In the genomic region with DNA sequence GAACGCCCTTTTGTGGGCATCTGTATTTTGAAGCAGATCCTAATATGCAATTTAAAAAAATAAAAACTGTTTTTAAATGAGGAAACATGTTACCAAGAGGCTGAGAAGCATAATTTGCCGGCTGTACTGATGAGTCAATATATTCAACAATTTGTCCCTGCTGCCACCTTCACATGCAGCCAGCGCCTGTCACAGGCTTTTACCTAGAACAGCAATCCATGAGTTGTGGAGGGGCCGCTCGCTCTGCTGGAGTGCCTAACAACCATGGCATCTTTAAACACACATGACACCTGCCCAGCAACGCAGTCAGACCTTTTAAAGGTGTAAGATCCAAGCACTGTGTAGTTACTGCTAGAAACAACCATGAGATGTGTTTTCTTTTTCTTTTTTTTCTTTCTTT, we compare ENCODE assay signal across 11 mouse cellular contexts.
DNase-seq lines count a peak whose midpoint lies in the region; ATAC-seq lines count a peak whose summit lies in the region.
"Had no signal": no experiment of that assay in that cellular context is flagged by ENCODE, and none has a peak within 500 bp of the region (broad histone marks: within the 10 kb centered on the region; RNA-seq: fewer than 3 reads in every experiment).

No protein-coding gene starts in this region.

- H3K4me3 ChIP-seq in midbrain, embryonic 16.5 days (ENCODE audit: low read depth, low read length) = no peak overlapping the region
- no peak overlapping the region for H3K4me3 ChIP-seq in midbrain, embryonic 14.5 days (replicated peaks; ENCODE audit: low read depth, low read length)
- H3K4me3 ChIP-seq: hindbrain, embryonic 13.5 days; kidney, embryonic 15.5 days; myocyte had no signal

- no peak for DNase-seq in frontal cortex, postnatal 14 days (ENCODE audit: low spot score in 2 of 2)
- no peak for DNase-seq in midbrain, embryonic 14.5 days
- DNase-seq in layer of hippocampus, postnatal 14 days (ENCODE audit: low spot score in 2 of 2) = peak; percentile 55 to 67
- DNase-seq in right cerebral cortex, postnatal 25 days = peak; percentile 56
- DNase-seq in spleen, postnatal 14 days (ENCODE audit: low spot score in 2 of 2) = no peak
- no peak for DNase-seq in yolk sac, embryonic 10.5 days (ENCODE audit: low spot score)

- H3K36me3 ChIP-seq in midbrain, embryonic 16.5 days (ENCODE audit: control insufficient read depth, insufficient read depth, low read length) = no peaks in the 10 kb centered on the region
- H3K36me3 ChIP-seq in midbrain, embryonic 14.5 days (ENCODE audit: control insufficient read depth, insufficient read depth, low read length) = no peaks in the 10 kb centered on the region
- H3K36me3 ChIP-seq: hindbrain, embryonic 13.5 days; kidney, embryonic 15.5 days had no signal

- no peaks in the 10 kb centered on the region for H3K9me3 ChIP-seq in midbrain, embryonic 16.5 days (replicated peaks; ENCODE audit: control insufficient read depth, low read length, poor library complexity, severe bottlenecking)
- no peaks in the 10 kb centered on the region for H3K9me3 ChIP-seq in midbrain, embryonic 14.5 days (ENCODE audit: control insufficient read depth, low read length)
- H3K9me3 ChIP-seq: hindbrain, embryonic 13.5 days; kidney, embryonic 15.5 days had no signal

- H3K9ac ChIP-seq in midbrain, embryonic 16.5 days (ENCODE audit: low read depth, low read length) = no peak overlapping the region
- no peak overlapping the region for H3K9ac ChIP-seq in midbrain, embryonic 14.5 days (replicated peaks; ENCODE audit: low read length)
- H3K9ac ChIP-seq: hindbrain, embryonic 13.5 days; kidney, embryonic 15.5 days had no signal

- H3K27me3 ChIP-seq in midbrain, embryonic 16.5 days (ENCODE audit: control insufficient read depth, insufficient read depth, low read depth, low read length) = no peaks in the 10 kb centered on the region
- H3K27me3 ChIP-seq in midbrain, embryonic 14.5 days (ENCODE audit: control insufficient read depth, insufficient read depth, low read length) = no peaks in the 10 kb centered on the region
- H3K27me3 ChIP-seq: hindbrain, embryonic 13.5 days; kidney, embryonic 15.5 days had no signal

- ATAC-seq in frontal cortex, adult (ENCODE audit: low TSS enrichment) = peak; percentile 59
- ATAC-seq in midbrain, embryonic 16.5 days = 0 out of 2 replicates have a peak, but pooled peaks have one; percentile 60
- no peak for ATAC-seq in midbrain, embryonic 14.5 days (ENCODE audit: low FRiP score, low TSS enrichment)

- no peaks in the 10 kb centered on the region for H3K4me1 ChIP-seq in midbrain, embryonic 16.5 days (ENCODE audit: control insufficient read depth, insufficient read depth, low read length)
- 0 out of 2 replicates have a peak, but pooled peaks cover 3% of the 10 kb centered on the region for H3K4me1 ChIP-seq in midbrain, embryonic 14.5 days (ENCODE audit: control insufficient read depth, insufficient read depth, low read length)
- H3K4me1 ChIP-seq: hindbrain, embryonic 13.5 days; kidney, embryonic 15.5 days had no signal

- 76% methylated on average over 6 of the region's 6 CpGs for WGBS in midbrain, embryonic 16.5 days
- 74% methylated on average over 6 of the region's 6 CpGs for WGBS in midbrain, embryonic 14.5 days

- H3K4me2 ChIP-seq in midbrain, embryonic 16.5 days (ENCODE audit: low read length) = no peak overlapping the region
- no peak overlapping the region for H3K4me2 ChIP-seq in midbrain, embryonic 14.5 days (ENCODE audit: low read length)
- H3K4me2 ChIP-seq: hindbrain, embryonic 13.5 days had no signal

- no peak overlapping the region for H3K27ac ChIP-seq in midbrain, embryonic 16.5 days (ENCODE audit: low read length)
- no peak overlapping the region for H3K27ac ChIP-seq in midbrain, embryonic 14.5 days (replicated peaks; ENCODE audit: low read depth, low read length)
- H3K27ac ChIP-seq: hindbrain, embryonic 13.5 days; kidney, embryonic 15.5 days had no signal

Comparison
In these comparisons a context has a peak if more than half of its experiments do, and no peak if none do; other contexts are left out.
1. DNase-seq: peak in layer of hippocampus, postnatal 14 days (2 of 2) and right cerebral cortex, postnatal 25 days (single experiment); none in frontal cortex, postnatal 14 days (0 of 2), midbrain, embryonic 14.5 days (single experiment), spleen, postnatal 14 days (0 of 2) and yolk sac, embryonic 10.5 days (single experiment).